ENCODE assay signal across 8 mouse cellular contexts in the genomic region with DNA sequence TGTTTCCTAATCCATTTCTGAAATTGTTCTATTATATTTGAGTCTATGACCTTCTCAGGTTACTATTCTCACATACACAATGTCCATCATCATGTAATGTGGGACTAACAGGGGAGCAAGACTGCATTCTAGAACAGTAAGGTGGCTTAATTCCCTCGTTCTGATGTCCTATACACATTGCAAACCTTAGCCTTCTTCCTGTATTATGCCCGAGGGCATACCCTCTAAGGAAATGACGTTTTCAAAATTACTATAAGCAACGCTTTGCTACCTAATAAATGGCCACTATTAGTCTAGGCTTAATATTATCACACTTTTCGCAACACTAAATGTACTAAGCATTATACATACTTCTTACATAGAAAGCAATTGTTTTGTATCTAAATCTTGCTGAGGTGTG. TPM values are rescaled to one million over a fixed set of nuclear protein-coding genes. Genes with fewer than 3 reads are reported as not detected.
DNase-seq lines count a peak whose midpoint lies in the region; ATAC-seq and TF ChIP-seq lines count a peak whose summit lies in the region.

No protein-coding gene starts in this region.

- peaks cover 14% of the 10 kb centered on the region for H3K36me3 ChIP-seq in kidney, embryonic 16.5 days (ENCODE audit: insufficient read depth, low read length)
- H3K36me3 ChIP-seq in embryonic facial prominence, embryonic 12.5 days, result peaks cover 16% of the 10 kb centered on the region
- H3K36me3 ChIP-seq in intestine, embryonic 16.5 days (ENCODE audit: control insufficient read depth, insufficient read depth, low read length), result no peaks in the 10 kb centered on the region
- H3K36me3 ChIP-seq in myocyte (ENCODE audit: control insufficient read depth, insufficient read depth), result peaks cover 13% of the 10 kb centered on the region

- H3K27me3 ChIP-seq in kidney, embryonic 16.5 days (ENCODE audit: insufficient read depth, low read length), result no peaks in the 10 kb centered on the region
- no peaks in the 10 kb centered on the region for H3K27me3 ChIP-seq in embryonic facial prominence, embryonic 12.5 days
- no peaks in the 10 kb centered on the region for H3K27me3 ChIP-seq in intestine, embryonic 16.5 days (replicated peaks; ENCODE audit: control insufficient read depth, insufficient read depth, low read length)
- H3K27me3 ChIP-seq in myocyte (ENCODE audit: control insufficient read depth, insufficient read depth, insufficient read length), result no peaks in the 10 kb centered on the region

- H3K27ac ChIP-seq in kidney, embryonic 16.5 days (ENCODE audit: low read length), result peak overlapping the region; percentile 95
- peak overlapping the region; percentile 94 for H3K27ac ChIP-seq in embryonic facial prominence, embryonic 12.5 days
- peak overlapping the region; percentile 97 for H3K27ac ChIP-seq in intestine, embryonic 16.5 days (ENCODE audit: low read length)

- peak overlapping the region; percentile 40 for H3ac ChIP-seq in myocyte (ENCODE audit: control insufficient read depth, insufficient read length)

- peaks cover 24% of the 10 kb centered on the region for H3K79me2 ChIP-seq in myocyte (ENCODE audit: control insufficient read depth, insufficient read depth)

- peaks cover 18% of the 10 kb centered on the region for H3K4me1 ChIP-seq in kidney, embryonic 16.5 days (ENCODE audit: insufficient read depth, low read length)
- peaks cover 9% of the 10 kb centered on the region; the same call in 1 of the 2 replicates for H3K4me1 ChIP-seq in embryonic facial prominence, embryonic 12.5 days
- H3K4me1 ChIP-seq in intestine, embryonic 16.5 days (ENCODE audit: control insufficient read depth, insufficient read depth, low read length), result peaks cover 7% of the 10 kb centered on the region; the same call in 1 of the 2 replicates

- peak overlapping the region; percentile 88 for H3K4me3 ChIP-seq in kidney, embryonic 16.5 days (ENCODE audit: low read length)
- peak overlapping the region; percentile 73 for H3K4me3 ChIP-seq in embryonic facial prominence, embryonic 12.5 days
- H3K4me3 ChIP-seq in intestine, embryonic 16.5 days (ENCODE audit: low read length), result peak overlapping the region; percentile 64
- H3K4me3 ChIP-seq in myocyte, result peak overlapping the region; percentile 72

- peak overlapping the region; percentile 82 for H3K9ac ChIP-seq in kidney, embryonic 16.5 days (replicated peaks; ENCODE audit: low read length)
- peak overlapping the region; percentile 62 for H3K9ac ChIP-seq in embryonic facial prominence, embryonic 12.5 days
- peak overlapping the region; percentile 66 for H3K9ac ChIP-seq in intestine, embryonic 16.5 days (ENCODE audit: low read depth, low read length)

- TF ChIP-seq POLR2A in myocyte (IDR thresholded peaks at IDR 0.05; ENCODE audit: insufficient read length, low read depth), result no peak

- peak overlapping the region; percentile 83 for H3K4me2 ChIP-seq in kidney, embryonic 16.5 days (replicated peaks; ENCODE audit: low read depth, low read length)
- H3K4me2 ChIP-seq in embryonic facial prominence, embryonic 12.5 days (replicated peaks), result peak overlapping the region; percentile 55
- peak overlapping the region; percentile 77 for H3K4me2 ChIP-seq in intestine, embryonic 16.5 days (ENCODE audit: low read depth, low read length)
- peak overlapping the region; percentile 83 for H3K4me2 ChIP-seq in myocyte (ENCODE audit: low read depth)

- WGBS in kidney, embryonic 16.5 days, result 19% methylated on average over 5 of the region's 5 CpGs
- WGBS in embryonic facial prominence, embryonic 12.5 days, result 19% methylated on average over 5 of the region's 5 CpGs
- WGBS in intestine, embryonic 16.5 days, result 20% methylated on average over 5 of the region's 5 CpGs

- no peak for DNase-seq in kidney, adult 9 months
- no peak for DNase-seq in Muller cell, postnatal 12 days (ENCODE audit: inconsistent ontology term)
- DNase-seq in retina, embryonic 14.5 days (ENCODE audit: low spot score), result no peak
- no peak for DNase-seq in layer of hippocampus, adult 11-12 months (ENCODE audit: low spot score)

- H3K9me3 ChIP-seq in kidney, embryonic 16.5 days (ENCODE audit: low read length), result no peaks in the 10 kb centered on the region
- no peaks in the 10 kb centered on the region for H3K9me3 ChIP-seq in embryonic facial prominence, embryonic 12.5 days
- H3K9me3 ChIP-seq in intestine, embryonic 16.5 days (ENCODE audit: control insufficient read depth, low read length), result no peaks in the 10 kb centered on the region

- ATAC-seq in kidney, embryonic 16.5 days (ENCODE audit: low FRiP score, low TSS enrichment), result no peak
- ATAC-seq in embryonic facial prominence, embryonic 12.5 days (ENCODE audit: insufficient number of reproducible peaks, insufficient read depth, low FRiP score, low TSS enrichment), result no peak
- 0 out of 2 replicates have a peak, but pooled peaks have one; percentile 10 for ATAC-seq in intestine, embryonic 16.5 days

TF ChIP-seq in myocyte, 11 proteins besides CTCF, POLR2A, EP300 and RAD21:
- TF ChIP-seq REST (IDR thresholded peaks at IDR 0.05; ENCODE audit: insufficient read depth, insufficient read length), result no peak
- TF ChIP-seq E2F4 (IDR thresholded peaks at IDR 0.05; ENCODE audit: insufficient read depth), result no peak
- TF ChIP-seq MYOD1 (IDR thresholded peaks at IDR 0.05; ENCODE audit: control insufficient read depth in 1 of 3, insufficient read length in 2 of 3, low read depth in 2 of 3), result no peak
- TF ChIP-seq TCF12 (IDR thresholded peaks at IDR 0.05; ENCODE audit: insufficient read depth, poor library complexity, severe bottlenecking), result no peak
- TF ChIP-seq SRF (IDR thresholded peaks at IDR 0.05; ENCODE audit: control insufficient read depth, insufficient read length, low read depth), result no peak
- TF ChIP-seq MAX (IDR thresholded peaks at IDR 0.05; ENCODE audit: low read depth), result no peak
- TF ChIP-seq POLR2AphosphoS2 (IDR thresholded peaks at IDR 0.05; ENCODE audit: insufficient read length, low read depth), result no peak
- TF ChIP-seq MYOG (IDR thresholded peaks at IDR 0.05; ENCODE audit: control insufficient read depth in 1 of 3, insufficient read depth in 1 of 3, insufficient read length in 2 of 3, low read depth in 2 of 3), result no peak
- TF ChIP-seq USF1 (IDR thresholded peaks at IDR 0.05; ENCODE audit: low read depth), result no peak

RNA-seq across cellular contexts. Expression of a gene that starts 0.5 kb away (rescaled TPM):
- polyA plus RNA-seq in kidney, embryonic 16.5 days (2015; fragmentation: Nextera tagmentation; extraction: Ambion mirVana), result 46.9 and 47.0 TPM in 2 replicates
- polyA plus RNA-seq in embryonic facial prominence, embryonic 12.5 days (2016; fragmentation: Nextera tagmentation; extraction: Ambion mirVana), result 38.4 TPM in 2 replicates
- 37.6 and 41.2 TPM in 2 replicates for polyA plus RNA-seq in intestine, embryonic 16.5 days (2015; fragmentation: Nextera tagmentation; extraction: Ambion mirVana)
- polyA plus RNA-seq in myocyte (2012; fragmentation: generic; extraction: Trizol), result 13.4 TPM

RNA-seq across cellular contexts. Expression of a gene that starts 38.6 kb away (rescaled TPM):
- 32.4 and 35.4 TPM in 2 replicates for polyA plus RNA-seq in kidney, embryonic 16.5 days (2015; fragmentation: Nextera tagmentation; extraction: Ambion mirVana)
- 33.5 and 34.9 TPM in 2 replicates for polyA plus RNA-seq in embryonic facial prominence, embryonic 12.5 days (2016; fragmentation: Nextera tagmentation; extraction: Ambion mirVana)
- polyA plus RNA-seq in intestine, embryonic 16.5 days (2015; fragmentation: Nextera tagmentation; extraction: Ambion mirVana), result 19.0 and 20.5 TPM in 2 replicates
- 11.3 TPM for polyA plus RNA-seq in myocyte (2012; fragmentation: generic; extraction: Trizol)

RNA-seq across cellular contexts. Expression of a gene that starts 55.5 kb away (rescaled TPM):
- not detected in 2 replicates for polyA plus RNA-seq in kidney, embryonic 16.5 days (2015; fragmentation: Nextera tagmentation; extraction: Ambion mirVana)
- polyA plus RNA-seq in embryonic facial prominence, embryonic 12.5 days (2016; fragmentation: Nextera tagmentation; extraction: Ambion mirVana), result 0.12 TPM in 1 of 2 replicates, not detected in the other
- not detected in 2 replicates for polyA plus RNA-seq in intestine, embryonic 16.5 days (2015; fragmentation: Nextera tagmentation; extraction: Ambion mirVana)
- polyA plus RNA-seq in myocyte (2012; fragmentation: generic; extraction: Trizol), result not detected
